Mouse (Mus musculus) embryonic facial prominence, embryonic 10.5 days (tissue): Measurements from ENCODE around the gene Rhox12. TPM values are rescaled to one million over a fixed set of nuclear protein-coding genes. Genes with fewer than 3 reads are reported as not detected.

Experiments used
- DNase-seq: peaks from one replicate; pipeline ENCODE4 v3.0.0-alpha.2; 2017; ENCODE audit warnings: low spot score
- H3K27ac ChIP-seq: fragments of 300-500 bp; sonication (generic); replicated peaks from 2 replicates; pipeline ENCODE4 v1.5.1; 2016; ENCODE audit warnings: mild to moderate bottlenecking
- H3K27me3 ChIP-seq: fragments of 300-500 bp; sonication (generic); replicated peaks from 2 replicates; pipeline ENCODE4 v1.6.1; 2016; ENCODE audit warnings: low read depth, mild to moderate bottlenecking; ENCODE audit not compliant: poor library complexity, severe bottlenecking
- H3K36me3 ChIP-seq: fragments of 300-500 bp; sonication (generic); replicated peaks from 2 replicates; pipeline ENCODE4 v1.6.1; 2016; ENCODE audit warnings: mild to moderate bottlenecking, moderate library complexity
- H3K4me1 ChIP-seq: fragments of 300-500 bp; sonication (generic); 2 replicates; pipeline ENCODE4 v1.6.1; 2016
- H3K4me3 ChIP-seq: fragments of 300-500 bp; sonication (generic); 2 replicates; pipeline ENCODE4 v1.5.1; 2016; ENCODE audit warnings: mild to moderate bottlenecking, moderate library complexity
- H3K9me3 ChIP-seq: fragments of 300-500 bp; sonication (generic); 2 replicates; pipeline ENCODE4 v1.6.1; 2016; ENCODE audit warnings: mild to moderate bottlenecking
- WGBS: fragments of 180-500 bp; shearing (Covaris S2); methylation state at CpG from one replicate; pipeline ENCODE4 v1.1.7; 2016; 5-methylcytosine and 5-hydroxymethylcytosine counted together
- polyA plus RNA-seq: library from polyadenylated mRNA; unstranded; fragments of >200 nt; fragmentation: Nextera tagmentation; extraction: Ambion mirVana; gene quantifications from 2 replicates; pipeline ENCODE4 v1.2.1, GENCODE M21; 2016

The Rhox12 gene
- polyA plus RNA-seq = not detected in 2 replicates

- Histone ChIP-seq H3K4me1 (no peaks in the 10 kb centered on the region), H3K27me3 (no peaks in the 10 kb centered on the region), H3K9me3 (no peaks in the 10 kb centered on the region), H3K36me3 (no peaks in the 10 kb centered on the region), H3K4me3 (no peak within 1 kb of the TSS), H3K27ac (no peak within 1 kb of the TSS)
- WGBS = 80% methylated on average over 4 of the region's 4 CpGs
- no peak for DNase-seq
These were observed at the start of gene Rhox12 for GRCm38 (mm10) chrX:38110807-38111206. Gene Rhox12 (minus strand): TSS chrX:38110907.

- 57% methylated on average over 1 of the region's 1 CpGs for WGBS
- Histone ChIP-seq H3K27ac (no peak overlapping the region), H3K4me3 (no peak overlapping the region), H3K27me3 (no peaks in the 10 kb centered on the region), H3K36me3 (no peaks in the 10 kb centered on the region), H3K4me1 (no peaks in the 10 kb centered on the region), H3K9me3 (no peaks in the 10 kb centered on the region)
- no peak for DNase-seq
These were observed 48.4 kb upstream of the Rhox12 start for GRCm38 (mm10) chrX:38159097-38159496.

- no peak for DNase-seq
- H3K27me3 ChIP-seq = no peaks in the 10 kb centered on the region
- H3K9me3 ChIP-seq = peaks cover 20% of the 10 kb centered on the region
- WGBS = 89% methylated on average over 34 of the region's 34 CpGs
- H3K4me3 ChIP-seq = no peak overlapping the region
- no peaks in the 10 kb centered on the region for H3K4me1 ChIP-seq
- no peaks in the 10 kb centered on the region for H3K36me3 ChIP-seq
- no peak overlapping the region for H3K27ac ChIP-seq
These were observed 10.8 kb upstream of the Rhox12 start for GRCm38 (mm10) chrX:38121478-38121877.

- H3K4me1 ChIP-seq = no peaks in the 10 kb centered on the region
- H3K4me3 ChIP-seq = no peak within 1 kb of the TSS
- peaks cover 20% of the 10 kb centered on the region for H3K9me3 ChIP-seq
- H3K27ac ChIP-seq = no peak within 1 kb of the TSS
- no peaks in the 10 kb centered on the region for H3K36me3 ChIP-seq
- DNase-seq = no peak
- WGBS = 93% methylated on average over 20 of the region's 20 CpGs
- H3K27me3 ChIP-seq = no peaks in the 10 kb centered on the region
These were observed 10.3 kb upstream of the Rhox12 start, which contains the start of gene Rhox13 for GRCm38 (mm10) chrX:38120982-38121381. Gene Rhox13 (plus strand): TSS chrX:38121219.

GRCm38 (mm10) chrX:38085041-38085440 lies 25.7 kb downstream of the Rhox12 start, which contains the start of gene Rhox11:
Gene Rhox11 (minus strand): TSS chrX:38085141.
- Histone ChIP-seq H3K4me3 (no peak within 1 kb of the TSS), H3K9me3 (no peaks in the 10 kb centered on the region), H3K27ac (no peak within 1 kb of the TSS), H3K4me1 (no peaks in the 10 kb centered on the region), H3K27me3 (no peaks in the 10 kb centered on the region), H3K36me3 (no peaks in the 10 kb centered on the region)
- DNase-seq = no peak
- WGBS = 88% methylated on average over 9 of the region's 9 CpGs

GRCm38 (mm10) chrX:38084226-38084625 lies 26.5 kb downstream of the Rhox12 start:
- Histone ChIP-seq H3K9me3 (no peaks in the 10 kb centered on the region), H3K27ac (no peak overlapping the region), H3K27me3 (no peaks in the 10 kb centered on the region), H3K36me3 (no peaks in the 10 kb centered on the region), H3K4me3 (no peak overlapping the region), H3K4me1 (no peaks in the 10 kb centered on the region)
- peak; percentile 56 for DNase-seq
- WGBS = 20% methylated on average over 12 of the region's 12 CpGs

DNA sequence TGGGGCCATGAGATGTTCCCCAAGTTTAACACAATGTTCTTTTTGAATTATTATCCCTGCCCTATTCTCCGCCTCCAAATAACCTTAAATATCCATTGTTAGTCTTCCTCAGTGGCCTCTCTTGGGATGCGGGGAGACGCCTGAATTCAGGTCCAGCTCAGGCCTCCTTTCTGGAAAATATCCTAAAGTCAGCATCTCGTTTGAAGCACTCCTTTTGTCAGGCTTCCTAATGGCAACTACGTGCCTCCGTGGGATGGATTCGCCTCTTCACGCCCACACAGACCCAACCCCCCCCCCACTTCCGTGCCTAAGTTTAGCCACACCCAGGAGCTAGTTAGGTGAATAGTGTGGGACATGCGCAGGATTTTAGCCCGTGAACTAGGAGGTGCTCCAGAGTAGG lies 44.5 kb downstream of the Rhox12 start, which contains the start of gene Rhox10:
Gene Rhox10, plus strand, starts transcription at position 301 of the 400 bp plus-strand sequence.
- no peak within 1 kb of the TSS for H3K27ac ChIP-seq
- H3K27me3 ChIP-seq = no peaks in the 10 kb centered on the region
- WGBS = 87% methylated on average over 11 of the region's 11 CpGs
- no peak for DNase-seq
- H3K4me1 ChIP-seq = no peaks in the 10 kb centered on the region
- H3K36me3 ChIP-seq = no peaks in the 10 kb centered on the region
- no peaks in the 10 kb centered on the region for H3K9me3 ChIP-seq
- no peak within 1 kb of the TSS for H3K4me3 ChIP-seq

DNA sequence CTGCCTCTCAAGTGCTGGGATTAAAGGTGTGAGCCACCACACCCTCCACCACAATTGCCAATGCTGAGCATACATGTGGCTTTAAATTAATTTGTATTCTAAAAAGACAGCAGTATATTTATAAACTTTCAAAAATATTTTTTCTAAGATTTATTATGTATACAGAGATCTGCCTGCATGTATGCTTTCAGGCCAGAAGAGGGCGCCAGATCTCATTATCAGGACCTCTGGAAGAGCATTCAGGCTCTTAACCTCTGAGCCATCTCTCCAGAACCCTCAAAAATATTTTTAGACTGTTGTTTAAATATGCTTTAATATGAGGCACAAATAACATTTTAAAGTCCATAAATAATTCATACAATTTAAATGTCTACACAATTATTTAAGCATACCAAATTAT lies 49.2 kb downstream of the Rhox12 start:
- Histone ChIP-seq H3K9me3 (no peaks in the 10 kb centered on the region), H3K27ac (no peak overlapping the region), H3K36me3 (no peaks in the 10 kb centered on the region), H3K4me1 (no peaks in the 10 kb centered on the region), H3K4me3 (no peak overlapping the region), H3K27me3 (no peaks in the 10 kb centered on the region)
- 0% methylated on average over 1 of the region's 1 CpGs for WGBS
- DNase-seq = peak; percentile 9

Other genes starting within 250 kb of the Rhox12 start
- not detected in 2 replicates for gene Rhox8, start 232.0 kb downstream of the Rhox12 start, polyA plus RNA-seq
- not detected in 2 replicates for gene Rhox7b, start 213.7 kb downstream of the Rhox12 start, polyA plus RNA-seq
- not detected in 2 replicates for gene Rhox9, start 209.1 kb downstream of the Rhox12 start, polyA plus RNA-seq
- not detected in 2 replicates for gene Btg1-ps1, start 92.1 kb downstream of the Rhox12 start, polyA plus RNA-seq
- gene Btg1-ps2, start 67.8 kb downstream of the Rhox12 start, polyA plus RNA-seq = not detected in 2 replicates
- not detected in 2 replicates for gene Rhox10, start 44.4 kb downstream of the Rhox12 start, polyA plus RNA-seq
- gene Rhox11, start 25.8 kb downstream of the Rhox12 start, polyA plus RNA-seq = not detected in 2 replicates
- gene Rhox13, start 10.3 kb upstream of the Rhox12 start, polyA plus RNA-seq = not detected in 2 replicates
- 3.0 and 3.4 TPM in 2 replicates for gene Zbtb33, start 78.9 kb upstream of the Rhox12 start, polyA plus RNA-seq
- 19.4 and 22.4 TPM in 2 replicates for gene Tmem255a, start 141.5 kb upstream of the Rhox12 start, polyA plus RNA-seq
- gene Atp1b4, start 205.3 kb upstream of the Rhox12 start, polyA plus RNA-seq = 0.09 TPM in 1 of 2 replicates, not detected in the other